Mouse (Mus musculus) B cell, adult 67 days (primary cell): ENCODE data around the gene Ucn2. TPM values are rescaled to one million over a fixed set of nuclear protein-coding genes. Genes with fewer than 3 reads are reported as not detected.

Experiments
- total RNA-seq, 2 experiments: library from RNA; stranded (reverse); gene quantifications; 4 replicates each; pipeline ENCODE4 v1.2.4; 2023

Ucn2 gene
- total RNA-seq = under 1 TPM in 1 of 2 experiments, not detected in 1; 0.83 TPM

DNA sequence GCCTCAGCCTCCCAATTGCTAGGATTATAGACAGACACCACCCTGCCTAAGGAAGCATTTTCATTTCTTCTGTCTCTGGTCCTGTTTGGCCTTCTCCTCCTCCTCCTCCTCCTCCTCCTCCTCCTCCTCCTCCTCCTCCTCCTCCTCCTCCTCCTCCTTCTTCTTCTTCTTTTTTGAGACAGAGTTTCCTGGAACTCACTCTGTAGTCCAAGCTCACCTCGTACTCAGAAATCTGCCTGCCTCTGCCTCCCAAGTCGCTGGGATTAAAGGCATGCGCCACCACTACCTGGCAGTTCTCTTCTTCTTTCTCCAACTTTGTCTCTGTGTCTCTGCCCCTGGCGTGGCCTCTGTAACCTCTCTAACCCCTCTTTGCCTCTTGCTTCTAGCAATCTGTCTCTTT is at the start of gene Ucn2:
Gene Ucn2 (plus strand): TSS at position 301 of the 400 bp plus-strand sequence.

DNA sequence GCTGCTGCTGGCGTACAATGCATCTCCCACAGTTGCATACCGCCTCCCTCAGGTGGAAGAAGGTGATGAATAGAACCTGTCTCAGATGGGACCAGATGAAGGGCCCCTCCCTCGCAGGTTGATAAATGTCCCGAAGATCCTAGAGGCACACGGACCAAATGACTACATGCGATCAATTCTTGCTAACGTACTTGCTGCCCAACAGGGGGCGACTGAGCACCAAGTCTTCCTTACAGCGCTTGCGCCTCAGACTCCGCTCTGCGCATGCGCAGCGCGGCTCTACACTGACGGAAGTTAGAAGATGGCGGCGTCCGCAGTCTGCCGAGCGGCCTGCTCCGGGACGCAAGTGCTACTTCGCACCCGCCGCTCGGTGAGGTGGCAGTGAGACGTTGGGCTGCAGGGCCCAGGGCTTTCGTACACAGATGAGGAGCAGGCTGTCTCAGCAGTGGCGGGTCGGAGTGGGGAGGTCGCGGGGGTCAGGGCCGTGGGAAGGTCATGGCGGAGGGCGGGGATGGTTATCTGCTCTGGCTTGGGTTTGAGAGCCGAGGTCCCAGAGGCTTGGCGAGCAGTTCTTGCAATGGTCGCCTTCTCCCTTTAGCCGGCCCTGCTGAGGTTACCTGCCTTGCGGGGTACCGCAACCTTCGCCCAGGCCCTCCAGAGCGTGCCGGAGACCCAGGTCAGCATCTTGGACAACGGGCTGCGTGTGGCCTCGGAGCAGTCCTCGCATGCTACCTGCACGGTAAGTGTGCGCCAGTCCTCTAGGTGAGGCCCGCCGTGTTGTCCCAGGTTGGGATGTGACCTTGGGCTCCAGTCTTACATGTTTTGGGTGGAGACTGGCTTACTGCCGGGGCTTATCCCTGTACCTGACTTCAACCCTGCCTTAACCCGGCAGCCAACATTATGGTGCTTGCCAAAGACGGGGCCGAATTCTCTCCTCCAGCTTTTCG is 49.1 kb upstream of the Ucn2 start, which contains the start of gene Uqcrc1:
Gene Uqcrc1 (plus strand): TSS at position 216 of the 947 bp plus-strand sequence.

DNA sequence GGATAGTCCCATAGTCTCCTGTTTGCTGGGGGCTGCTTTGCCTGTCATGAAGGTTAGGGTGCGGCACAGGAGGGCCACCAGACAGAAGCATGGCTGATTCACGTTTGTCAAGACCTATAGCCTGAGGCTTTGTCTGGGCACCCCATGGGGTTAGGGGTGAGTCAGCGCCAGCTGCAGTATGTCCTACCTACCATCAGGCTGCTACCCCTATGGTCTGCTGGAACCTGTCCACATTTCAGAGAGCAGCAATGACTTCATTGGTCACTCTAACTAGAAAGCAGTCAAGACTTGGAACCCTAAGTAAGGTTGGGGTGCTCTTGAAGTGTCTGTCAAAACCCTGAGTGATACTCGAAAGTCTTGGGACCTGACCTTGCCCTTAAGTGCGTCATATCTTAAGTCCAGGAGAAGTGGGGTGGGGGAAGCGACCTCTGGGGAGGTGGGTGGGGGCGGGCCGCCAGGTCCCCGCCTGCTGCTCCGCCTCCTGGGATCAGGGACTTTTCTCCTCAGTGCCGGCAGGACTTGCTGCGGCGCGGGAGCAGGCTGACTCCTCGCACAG is 32.7 kb upstream of the Ucn2 start, which contains the start of gene Col7a1:
Gene Col7a1 (plus strand): TSS at position 506 of the 556 bp plus-strand sequence.

DNA sequence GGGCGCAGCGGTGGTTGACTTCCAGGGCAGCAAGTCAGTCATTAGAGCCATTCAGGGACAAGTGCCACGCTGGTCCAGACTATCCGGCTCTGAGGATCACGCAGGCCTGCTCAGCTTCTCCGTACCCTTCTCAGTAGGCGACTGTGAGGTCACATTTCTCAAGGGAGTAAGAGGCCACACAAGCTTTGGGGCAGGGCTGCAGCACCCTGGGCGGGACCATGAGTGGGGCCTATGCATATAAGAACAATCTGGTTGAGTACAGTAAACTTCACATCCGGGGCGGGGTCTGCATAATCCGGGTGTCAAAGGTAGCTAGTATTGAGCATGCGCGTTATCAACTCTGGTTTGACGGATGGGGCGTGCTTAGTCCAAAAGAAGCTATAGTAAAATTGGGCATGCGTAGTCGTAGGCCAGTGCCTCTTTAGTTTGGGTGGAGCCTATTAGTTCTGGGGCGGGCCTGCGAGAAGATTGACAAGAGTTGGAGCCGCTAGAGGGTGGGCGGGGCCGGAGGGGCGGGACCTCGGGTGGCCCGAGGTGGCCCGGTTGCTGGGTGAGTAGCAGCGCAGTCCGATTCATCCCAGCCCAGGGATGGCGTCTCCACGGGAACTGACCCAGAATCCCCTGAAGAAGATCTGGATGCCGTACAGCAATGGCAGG is 5.7 kb downstream of the Ucn2 start, which contains the start of gene Pfkfb4:
Gene Pfkfb4 (plus strand): TSS at position 351 of the 657 bp plus-strand sequence.

Other genes with a start within 250 kb of the Ucn2 start
- 10 to 100 TPM; 80.3 to 81.0 TPM for gene Ip6k2, start 202.2 kb upstream of the Ucn2 start, total RNA-seq
- 10 to 100 TPM; 18.1 to 25.1 TPM for gene Nckipsd, start 177.6 kb upstream of the Ucn2 start, total RNA-seq
- under 1 TPM; 0.06 to 0.53 TPM for gene Celsr3, start 159.7 kb upstream of the Ucn2 start, total RNA-seq
- 10 to 100 TPM; 11.7 to 17.2 TPM for gene Slc26a6, start 132.7 kb upstream of the Ucn2 start, total RNA-seq
- gene Tmem89, start 71.4 kb upstream of the Ucn2 start, total RNA-seq = under 1 TPM in 1 of 2 experiments, not detected in 1; 0.78 TPM
- 100 to 1,000 TPM; 174 to 176 TPM for gene Uqcrc1, start 49.4 kb upstream of the Ucn2 start, total RNA-seq
- 1 to 10 TPM; 4.0 to 6.9 TPM for gene Col7a1, start 32.4 kb upstream of the Ucn2 start, total RNA-seq
- 10 to 100 TPM; 32.6 to 47.0 TPM for gene Pfkfb4, start 5.8 kb downstream of the Ucn2 start, total RNA-seq
- 1,000 to 10,000 TPM; 2,072 to 2,196 TPM for gene Shisa5, start 52.6 kb downstream of the Ucn2 start, total RNA-seq
- gene Trex1, start 73.7 kb downstream of the Ucn2 start, total RNA-seq = 10 to 100 TPM; 15.0 to 19.4 TPM
- gene Atrip, start 88.1 kb downstream of the Ucn2 start, total RNA-seq = 10 to 100 TPM; 45.5 to 47.0 TPM
- gene Ccdc51, start 96.5 kb downstream of the Ucn2 start, total RNA-seq = 10 to 100 TPM in 1 of 2 experiments, 1 to 10 TPM in 1; 9.9 to 12.6 TPM
- 100 to 1,000 TPM; 297 to 318 TPM for gene Tma7, start 96.6 kb downstream of the Ucn2 start, total RNA-seq
- gene Plxnb1, start 109.4 kb downstream of the Ucn2 start, total RNA-seq = 1 to 10 TPM in 1 of 2 experiments, under 1 TPM in 1; 0.27 to 1.5 TPM
- not detected for gene Fbxw21, start 176.0 kb downstream of the Ucn2 start, total RNA-seq
- under 1 TPM in 1 of 2 experiments, not detected in 1; 0.59 TPM for gene Fbxw13, start 210.0 kb downstream of the Ucn2 start, total RNA-seq
- not detected for gene Fbxw20, start 248.7 kb downstream of the Ucn2 start, total RNA-seq